Mouse (Mus musculus): ENCODE measurements around the gene Drosha.

Gene Drosha

DNA sequence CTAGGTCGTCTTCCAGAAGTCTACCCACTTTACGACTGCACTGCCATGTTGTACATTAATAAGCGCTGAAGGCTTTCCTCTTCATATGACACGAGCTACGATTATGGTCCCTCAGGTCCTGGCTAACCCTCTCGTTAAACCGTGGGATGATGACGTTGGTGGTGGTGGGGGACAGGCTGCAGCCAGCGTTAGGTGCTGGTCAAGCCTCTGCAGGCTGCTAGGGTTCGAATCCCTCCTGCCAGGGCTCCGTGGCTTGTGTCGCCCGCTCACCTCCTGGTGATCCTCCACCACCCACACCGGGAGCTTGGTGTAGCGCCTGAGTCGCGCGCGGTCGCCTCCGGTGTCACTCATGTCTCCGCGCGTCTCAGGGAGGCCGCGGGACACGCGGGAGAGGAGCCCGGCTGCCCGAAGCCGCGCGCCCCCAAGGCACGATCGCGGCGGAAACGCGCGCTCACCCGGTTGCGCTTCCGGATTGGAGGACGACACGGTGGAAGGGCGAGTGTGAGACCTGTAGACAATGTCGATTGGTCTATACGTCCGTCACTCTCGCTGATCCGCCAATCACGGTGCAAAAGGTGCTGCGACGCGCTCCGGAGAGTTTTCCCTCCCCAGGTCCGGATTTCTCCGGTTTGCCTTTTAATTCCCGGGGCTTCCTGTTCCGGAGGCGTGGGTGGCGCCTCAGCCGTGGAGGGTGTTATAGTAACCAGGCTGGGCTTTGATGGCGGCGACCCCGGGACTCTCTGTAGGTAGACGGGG, at the start of gene Drosha, which contains the start of gene 6030458C11Rik:
Drosha (plus strand) TSS at position 619 of the 756 bp plus-strand sequence.
6030458C11Rik (minus strand) TSS at position 453 of the 756 bp plus-strand sequence.
- TF ChIP-seq GATA4 (IDR thresholded peaks at IDR 0.05; ENCODE audit: insufficient replicate concordance, low read length): no peak; the same call in 1 of the 2 replicates

GRCm38 (mm10) chr15:12781296-12781695, 43.3 kb upstream of the Drosha start:
- TF ChIP-seq GATA4 (IDR thresholded peaks at IDR 0.05; ENCODE audit: insufficient replicate concordance, low read length): no peak

- TF ChIP-seq GATA4 (IDR thresholded peaks at IDR 0.05; ENCODE audit: insufficient replicate concordance, low read length): no peak
Observed at GRCm38 (mm10) chr15:12781729-12782326, 42.8 kb upstream of the Drosha start.

DNA sequence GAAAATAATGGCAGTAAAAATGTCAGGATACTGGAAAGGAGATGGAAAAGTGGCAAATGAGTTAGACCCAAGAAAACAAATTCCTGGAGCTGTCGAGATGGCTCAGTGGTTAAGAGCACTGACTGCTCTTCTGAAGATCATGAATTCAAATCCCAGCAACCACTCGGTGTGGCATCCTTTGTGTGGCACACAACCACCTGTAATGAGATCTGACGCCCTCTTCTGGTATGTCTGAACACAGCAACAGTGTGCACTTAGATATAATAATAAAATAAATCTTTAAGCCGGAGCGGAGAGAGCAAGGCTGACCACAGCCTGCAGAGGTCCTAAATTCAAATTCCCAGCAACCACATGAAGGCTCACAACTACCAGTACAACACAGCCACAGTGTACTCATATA, 36.1 kb upstream of the Drosha start:
- TF ChIP-seq GATA4 (IDR thresholded peaks at IDR 0.05; ENCODE audit: insufficient replicate concordance, low read length): no peak

GRCm38 (mm10) chr15:12789406-12789867, 35.2 kb upstream of the Drosha start:
- no peak for TF ChIP-seq GATA4 (IDR thresholded peaks at IDR 0.05; ENCODE audit: insufficient replicate concordance, low read length)

- no peak for TF ChIP-seq GATA4 (IDR thresholded peaks at IDR 0.05; ENCODE audit: insufficient replicate concordance, low read length)
Observed at GRCm38 (mm10) chr15:12794311-12794710, 30.3 kb upstream of the Drosha start.

DNA sequence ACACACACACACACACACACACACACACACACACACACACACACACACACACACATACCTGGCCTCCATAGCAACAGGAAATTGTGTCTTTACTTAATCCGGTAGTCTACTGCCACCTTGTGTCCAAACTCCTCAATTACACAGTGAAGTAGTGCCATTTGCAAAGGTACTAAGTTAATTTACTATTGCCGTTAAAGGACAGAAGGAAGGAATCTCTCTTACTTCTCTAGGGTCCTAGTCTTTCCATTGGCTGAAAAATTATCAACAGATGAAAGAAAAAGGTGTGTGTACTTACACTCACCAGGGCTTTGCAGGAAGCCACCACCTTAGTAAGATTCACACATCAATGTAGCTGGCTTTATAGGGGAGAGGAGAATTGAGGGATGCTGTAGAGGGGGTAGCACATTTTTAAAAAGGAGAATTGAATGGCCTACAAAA, 29.1 kb upstream of the Drosha start:
- TF ChIP-seq GATA4 (IDR thresholded peaks at IDR 0.05; ENCODE audit: insufficient replicate concordance, low read length): no peak

DNA sequence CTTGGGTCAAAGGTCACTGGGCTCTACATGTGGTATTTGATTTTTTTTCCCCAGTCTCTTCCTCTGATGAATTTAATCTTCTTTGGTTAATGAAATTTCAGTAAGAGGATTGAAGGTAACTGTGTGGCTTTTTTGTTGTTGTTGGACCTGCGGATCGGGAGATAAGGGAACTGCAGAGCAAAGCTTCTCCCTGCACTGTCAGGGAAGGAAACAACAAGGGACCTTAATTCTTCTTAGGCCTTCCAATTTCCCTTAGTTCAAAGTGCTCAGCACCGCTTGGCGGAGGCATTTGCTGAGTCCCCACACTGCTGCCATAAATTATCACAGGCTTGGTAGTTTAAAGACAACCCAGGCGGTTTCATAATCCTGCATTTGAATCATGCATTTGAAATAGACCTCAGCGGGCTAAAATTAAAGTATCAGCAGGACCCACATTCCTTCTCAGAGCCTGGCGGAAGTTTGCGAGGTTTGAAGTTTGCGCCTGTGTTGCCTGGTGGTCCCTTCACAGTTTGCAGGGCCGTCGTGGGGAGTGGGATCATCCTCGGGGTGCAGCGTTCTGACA, 28.6 kb upstream of the Drosha start:
- TF ChIP-seq GATA4 (IDR thresholded peaks at IDR 0.05; ENCODE audit: insufficient replicate concordance, low read length): no peak

- no peak for TF ChIP-seq GATA4 (IDR thresholded peaks at IDR 0.05; ENCODE audit: insufficient replicate concordance, low read length)
Observed at GRCm38 (mm10) chr15:12798043-12798442, 26.6 kb upstream of the Drosha start.

GRCm38 (mm10) chr15:12800405-12801141, 24.0 kb upstream of the Drosha start:
- TF ChIP-seq GATA4 (IDR thresholded peaks at IDR 0.05; ENCODE audit: insufficient replicate concordance, low read length): no peak

GRCm38 (mm10) chr15:12805071-12805470, 19.5 kb upstream of the Drosha start:
- no peak for TF ChIP-seq GATA4 (IDR thresholded peaks at IDR 0.05; ENCODE audit: insufficient replicate concordance, low read length)

- no peak for TF ChIP-seq GATA4 (IDR thresholded peaks at IDR 0.05; ENCODE audit: insufficient replicate concordance, low read length)
Observed at GRCm38 (mm10) chr15:12807088-12807487, 17.5 kb upstream of the Drosha start.

DNA sequence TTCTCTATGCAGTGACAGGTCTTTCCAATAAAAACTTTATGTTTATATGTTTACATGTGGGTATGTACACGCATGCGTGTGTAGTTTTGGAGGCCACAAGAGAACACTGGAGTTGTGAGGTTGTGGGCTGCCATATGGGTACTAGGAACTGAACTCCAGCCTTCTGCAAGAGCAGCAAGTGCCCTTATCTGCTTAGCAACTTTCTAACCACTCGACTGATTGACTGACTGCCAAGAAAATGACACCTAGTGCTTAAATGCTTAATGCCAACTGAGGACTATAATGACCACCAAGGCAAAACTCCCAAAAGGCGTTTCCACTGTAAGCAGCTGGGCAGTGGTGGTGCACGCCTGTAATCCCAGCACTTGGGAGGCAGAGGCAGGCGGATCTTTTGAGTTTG, 15.3 kb upstream of the Drosha start:
- TF ChIP-seq GATA4 (IDR thresholded peaks at IDR 0.05; ENCODE audit: insufficient replicate concordance, low read length): no peak

DNA sequence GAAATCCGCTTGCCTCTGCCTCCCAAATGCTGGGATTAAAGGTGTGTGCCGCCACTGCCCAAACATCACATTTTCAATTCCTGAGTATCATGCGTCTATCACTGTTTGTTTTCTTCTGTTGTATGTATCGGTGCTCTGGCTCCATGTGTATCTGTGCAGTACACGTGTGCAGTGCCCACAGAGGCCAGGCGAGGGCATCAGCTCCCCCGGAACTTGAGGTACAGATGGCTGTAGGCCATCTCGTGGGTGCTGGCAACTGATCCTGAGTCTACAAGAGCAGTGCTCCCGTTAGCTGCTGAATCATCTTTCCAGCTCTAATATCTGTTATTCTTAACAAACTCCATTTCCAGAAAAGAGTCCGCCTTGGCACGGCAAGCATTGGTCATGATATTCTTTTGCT, 12.0 kb upstream of the Drosha start:
- no peak for TF ChIP-seq GATA4 (IDR thresholded peaks at IDR 0.05; ENCODE audit: insufficient replicate concordance, low read length)

DNA sequence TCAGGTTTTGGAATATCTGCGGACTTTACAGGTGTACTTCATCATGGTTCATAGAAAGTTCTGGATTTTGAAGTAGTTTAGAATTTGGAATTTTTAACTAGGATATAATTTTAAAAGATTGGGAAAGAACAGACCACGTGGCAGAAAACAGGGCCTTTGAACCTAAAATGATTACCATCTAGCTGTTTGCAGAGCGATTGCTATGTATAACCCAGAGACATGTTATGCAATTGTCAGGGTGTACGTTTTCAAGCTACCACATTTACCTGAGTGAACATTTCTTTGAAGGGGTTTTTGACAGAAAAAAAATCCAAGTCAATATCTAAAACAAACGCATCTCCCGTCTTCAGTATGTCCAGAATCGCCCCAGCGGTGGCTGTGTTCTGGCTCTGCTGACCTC, 7.0 kb upstream of the Drosha start:
- TF ChIP-seq GATA4 (IDR thresholded peaks at IDR 0.05; ENCODE audit: insufficient replicate concordance, low read length): no peak
